Mouse (Mus musculus): ENCODE results near the gene Nhsl1. TPM values are rescaled to one million over a fixed set of nuclear protein-coding genes. Genes with fewer than 3 reads are reported as not detected.

Nhsl1 gene
- polyA plus RNA-seq, 1 experiment from 2014 or later = 8.6 TPM

GRCm38 (mm10) chr10:18507869-18508473 is 189.2 kb downstream of the Nhsl1 start:
- no peak overlapping the region for H3K4me3 ChIP-seq
- no peak overlapping the region for H3K27ac ChIP-seq
- H3K27me3 ChIP-seq = no peaks in the 10 kb centered on the region
- H3K4me1 ChIP-seq = peaks cover 39% of the 10 kb centered on the region
- H3K9me3 ChIP-seq = no peaks in the 10 kb centered on the region
- no peak for ATAC-seq (ENCODE audit: low FRiP score, low read depth)
- no peak overlapping the region for H3K9ac ChIP-seq
- no peak overlapping the region for H3K4me2 ChIP-seq (replicated peaks)
- peaks cover 11% of the 10 kb centered on the region for H3K36me3 ChIP-seq
- WGBS = 65% methylated on average over 2 of the region's 2 CpGs

GRCm38 (mm10) chr10:18508586-18508985 is 189.8 kb downstream of the Nhsl1 start:
- Histone ChIP-seq H3K4me3 (no peak overlapping the region), H3K36me3 (peaks cover 6% of the 10 kb centered on the region; the same call in 1 of the 2 replicates), H3K9me3 (no peaks in the 10 kb centered on the region), H3K27ac (no peak overlapping the region), H3K9ac (no peak overlapping the region), H3K4me1 (peaks cover 39% of the 10 kb centered on the region), H3K4me2 (replicated peaks) (no peak overlapping the region), H3K27me3 (no peaks in the 10 kb centered on the region)
- 55% methylated on average over 1 of the region's 1 CpGs for WGBS
- ATAC-seq (ENCODE audit: low FRiP score, low read depth) = no peak

GRCm38 (mm10) chr10:18510663-18511062 is 191.9 kb downstream of the Nhsl1 start:
- H3K36me3 ChIP-seq = peaks cover 6% of the 10 kb centered on the region; the same call in 1 of the 2 replicates
- peaks cover 37% of the 10 kb centered on the region for H3K4me1 ChIP-seq
- H3K4me3 ChIP-seq = no peak overlapping the region
- no peaks in the 10 kb centered on the region for H3K9me3 ChIP-seq
- 73% methylated on average over 3 of the region's 3 CpGs for WGBS
- no peak overlapping the region for H3K9ac ChIP-seq
- no peak overlapping the region for H3K27ac ChIP-seq
- H3K27me3 ChIP-seq = no peaks in the 10 kb centered on the region
- no peak overlapping the region for H3K4me2 ChIP-seq (replicated peaks)
- no peak for ATAC-seq (ENCODE audit: low FRiP score, low read depth)

GRCm38 (mm10) chr10:18511496-18511895 is 192.7 kb downstream of the Nhsl1 start:
- Histone ChIP-seq H3K4me3 (no peak overlapping the region), H3K36me3 (peaks cover 6% of the 10 kb centered on the region; the same call in 1 of the 2 replicates), H3K4me1 (peaks cover 29% of the 10 kb centered on the region), H3K4me2 (replicated peaks) (no peak overlapping the region), H3K27ac (no peak overlapping the region), H3K9me3 (no peaks in the 10 kb centered on the region), H3K9ac (no peak overlapping the region), H3K27me3 (no peaks in the 10 kb centered on the region)
- no peak for ATAC-seq (ENCODE audit: low FRiP score, low read depth)
- 70% methylated on average over 11 of the region's 11 CpGs for WGBS

GRCm38 (mm10) chr10:18522556-18522955 is 203.8 kb downstream of the Nhsl1 start:
- H3K36me3 ChIP-seq = peaks cover 26% of the 10 kb centered on the region
- no peak overlapping the region for H3K9ac ChIP-seq
- WGBS = 77% methylated on average over 2 of the region's 2 CpGs

GRCm38 (mm10) chr10:18525311-18525710 is 206.5 kb downstream of the Nhsl1 start:
- H3K9me3 ChIP-seq = no peaks in the 10 kb centered on the region
- no peak for ATAC-seq (ENCODE audit: low FRiP score, low read depth)
- H3K4me1 ChIP-seq = peaks cover 32% of the 10 kb centered on the region
- H3K4me2 ChIP-seq (replicated peaks) = no peak overlapping the region
- no peaks in the 10 kb centered on the region for H3K27me3 ChIP-seq
- no peak overlapping the region for H3K9ac ChIP-seq
- H3K27ac ChIP-seq = no peak overlapping the region
- peaks cover 26% of the 10 kb centered on the region for H3K36me3 ChIP-seq
- no peak overlapping the region for H3K4me3 ChIP-seq
- WGBS = 84% methylated on average over 15 of the region's 15 CpGs

More at GRCm38 (mm10) chr10:18522556-18522955, 203.8 kb downstream of the Nhsl1 start:
- Histone ChIP-seq H3K27me3 (no peaks in the 10 kb centered on the region), H3K4me1 (peaks cover 23% of the 10 kb centered on the region), H3K4me2 (replicated peaks) (no peak overlapping the region), H3K9me3 (no peaks in the 10 kb centered on the region), H3K27ac (no peak overlapping the region), H3K4me3 (no peak overlapping the region)
- no peak for ATAC-seq (ENCODE audit: low FRiP score, low read depth)

- 48% methylated on average over 9 of the region's 9 CpGs for WGBS
- peaks cover 26% of the 10 kb centered on the region for H3K36me3 ChIP-seq
- no peak overlapping the region for H3K4me2 ChIP-seq (replicated peaks)
- no peak overlapping the region for H3K4me3 ChIP-seq
- H3K9me3 ChIP-seq = no peaks in the 10 kb centered on the region
- H3K9ac ChIP-seq = no peak overlapping the region
- H3K27ac ChIP-seq = no peak overlapping the region
- no peaks in the 10 kb centered on the region for H3K27me3 ChIP-seq
- ATAC-seq (ENCODE audit: low FRiP score, low read depth) = no peak
- H3K4me1 ChIP-seq = peaks cover 32% of the 10 kb centered on the region
Observed at GRCm38 (mm10) chr10:18525726-18526125, 206.9 kb downstream of the Nhsl1 start.

GRCm38 (mm10) chr10:18526184-18526850 is 207.5 kb downstream of the Nhsl1 start:
- Histone ChIP-seq H3K4me3 (no peak overlapping the region), H3K27me3 (no peaks in the 10 kb centered on the region), H3K9ac (no peak overlapping the region), H3K4me1 (peaks cover 33% of the 10 kb centered on the region), H3K4me2 (replicated peaks) (0 out of 2 replicates have a peak overlapping the region, but pooled peaks have one; percentile 17), H3K27ac (0 out of 2 replicates have a peak overlapping the region, but pooled peaks have one; percentile 33), H3K9me3 (no peaks in the 10 kb centered on the region), H3K36me3 (peaks cover 30% of the 10 kb centered on the region)
- WGBS = 81% methylated on average over 22 of the region's 22 CpGs
- ATAC-seq (ENCODE audit: low FRiP score, low read depth) = 0 out of 2 replicates have a peak, but pooled peaks have one; percentile 38

- H3K9ac ChIP-seq = no peak overlapping the region
- peak overlapping the region; percentile 17; the same call in 1 of the 2 replicates for H3K4me2 ChIP-seq (replicated peaks)
- no peaks in the 10 kb centered on the region for H3K27me3 ChIP-seq
- 52% methylated on average over 20 of the region's 20 CpGs for WGBS
- peak overlapping the region; percentile 6; the same call in 1 of the 2 replicates for H3K27ac ChIP-seq
- ATAC-seq (ENCODE audit: low FRiP score, low read depth) = peak; percentile 48; the same call in 1 of the 2 replicates
- H3K4me1 ChIP-seq = peaks cover 39% of the 10 kb centered on the region
- no peak overlapping the region for H3K4me3 ChIP-seq
- no peaks in the 10 kb centered on the region for H3K9me3 ChIP-seq
- peaks cover 37% of the 10 kb centered on the region for H3K36me3 ChIP-seq
Observed at GRCm38 (mm10) chr10:18526851-18527675, 208.3 kb downstream of the Nhsl1 start.

- no peak overlapping the region for H3K9ac ChIP-seq
- no peak overlapping the region for H3K27ac ChIP-seq
- H3K4me1 ChIP-seq = peaks cover 43% of the 10 kb centered on the region
- no peaks in the 10 kb centered on the region for H3K27me3 ChIP-seq
- 60% methylated on average over 7 of the region's 7 CpGs for WGBS
- H3K4me3 ChIP-seq = no peak overlapping the region
- peaks cover 40% of the 10 kb centered on the region for H3K36me3 ChIP-seq
- ATAC-seq (ENCODE audit: low FRiP score, low read depth) = no peak
- H3K4me2 ChIP-seq (replicated peaks) = peak overlapping the region; percentile 19; the same call in 1 of the 2 replicates
- H3K9me3 ChIP-seq = no peaks in the 10 kb centered on the region
Observed at GRCm38 (mm10) chr10:18527766-18528165, 209.0 kb downstream of the Nhsl1 start.

- no peak for ATAC-seq (ENCODE audit: low FRiP score, low read depth)
- WGBS = 46% methylated on average over 5 of the region's 5 CpGs
- H3K4me1 ChIP-seq = peaks cover 43% of the 10 kb centered on the region
- no peaks in the 10 kb centered on the region for H3K9me3 ChIP-seq
- H3K36me3 ChIP-seq = peaks cover 40% of the 10 kb centered on the region
- H3K27ac ChIP-seq = no peak overlapping the region
- no peak overlapping the region for H3K9ac ChIP-seq
- no peak overlapping the region for H3K4me2 ChIP-seq (replicated peaks)
- H3K27me3 ChIP-seq = no peaks in the 10 kb centered on the region
- no peak overlapping the region for H3K4me3 ChIP-seq
Observed at GRCm38 (mm10) chr10:18528475-18528874, 209.7 kb downstream of the Nhsl1 start.

- no peak overlapping the region for H3K4me3 ChIP-seq
- no peaks in the 10 kb centered on the region for H3K27me3 ChIP-seq
- H3K9ac ChIP-seq = no peak overlapping the region
- no peak overlapping the region for H3K4me2 ChIP-seq (replicated peaks)
- no peak overlapping the region for H3K27ac ChIP-seq
- peaks cover 43% of the 10 kb centered on the region for H3K4me1 ChIP-seq
- ATAC-seq (ENCODE audit: low FRiP score, low read depth) = no peak
- no peaks in the 10 kb centered on the region for H3K9me3 ChIP-seq
- H3K36me3 ChIP-seq = peaks cover 34% of the 10 kb centered on the region
- 84% methylated on average over 4 of the region's 4 CpGs for WGBS
Observed at GRCm38 (mm10) chr10:18529177-18529576, 210.4 kb downstream of the Nhsl1 start.
